9 mouse cellular contexts compared by ENCODE assay signal in the genomic region with DNA sequence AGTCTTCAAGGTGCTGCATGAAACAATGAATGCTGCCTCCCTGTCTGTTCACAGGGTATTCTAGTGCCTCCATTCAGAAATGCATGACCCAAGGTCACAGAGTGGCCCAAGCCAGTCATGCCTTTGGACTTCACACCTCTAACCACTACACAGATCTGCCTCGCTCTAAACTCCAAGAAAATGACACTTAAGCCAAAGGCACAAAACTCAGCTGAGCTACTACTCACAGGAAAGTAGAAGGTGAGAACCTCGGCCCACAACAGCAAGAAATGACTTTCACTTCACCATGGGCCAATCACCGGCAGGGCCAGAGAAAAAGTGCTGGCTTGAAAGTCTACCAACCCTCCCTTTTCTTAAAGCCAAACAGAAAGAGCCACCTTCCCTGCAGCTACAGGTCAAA. TPM values are rescaled to one million over a fixed set of nuclear protein-coding genes. Genes with fewer than 3 reads are reported as not detected.
DNase-seq lines count a peak whose midpoint lies in the region; ATAC-seq and TF ChIP-seq lines count a peak whose summit lies in the region.
"Had no signal": no experiment of that assay in that cellular context is flagged by ENCODE, and none has a peak within 500 bp of the region (broad histone marks: within the 10 kb centered on the region; RNA-seq: fewer than 3 reads in every experiment).

No protein-coding gene starts in this region.

- no peak overlapping the region for H3K9ac ChIP-seq in hindbrain, embryonic 13.5 days
- H3K9ac ChIP-seq in hindbrain, embryonic 16.5 days (ENCODE audit: low read depth, low read length): no peak overlapping the region
- no peak overlapping the region for H3K9ac ChIP-seq in ES-Bruce4 (ENCODE audit: low read depth, poor library complexity, severe bottlenecking)
- no peak overlapping the region for H3K9ac ChIP-seq in liver, embryonic 13.5 days
- H3K9ac ChIP-seq in neural tube, embryonic 15.5 days (replicated peaks): no peak overlapping the region

- no peak for TF ChIP-seq POLR2A in ES-Bruce4 (IDR thresholded peaks at IDR 0.05; ENCODE audit: insufficient read depth, low read length)

- no peak for TF ChIP-seq EP300 in ES-Bruce4 (IDR thresholded peaks at IDR 0.05; ENCODE audit: insufficient read depth, low read depth, low read length)

- no peak overlapping the region for H3K4me3 ChIP-seq in hindbrain, embryonic 13.5 days
- no peak overlapping the region for H3K4me3 ChIP-seq in hindbrain, embryonic 16.5 days (ENCODE audit: low read length)
- no peak overlapping the region for H3K4me3 ChIP-seq in ES-Bruce4 (ENCODE audit: low read depth, low read length)
- H3K4me3 ChIP-seq in liver, embryonic 13.5 days (replicated peaks): no peak overlapping the region
- no peak overlapping the region for H3K4me3 ChIP-seq in neural tube, embryonic 15.5 days (replicated peaks)

- DNase-seq in CD4-positive, CD25-positive, alpha-beta regulatory T cell, adult 2 months (ENCODE audit: low read depth, low spot score): peak; percentile 66
- no peak for DNase-seq in liver, embryonic 13.5 days
- no peak for DNase-seq in frontal cortex, adult 2 months (ENCODE audit: extremely low spot score in 1 of 2, low spot score in 1 of 2)
- DNase-seq: right cerebral cortex, postnatal 25 days; thymus, postnatal 25 days had no signal

- H3K36me3 ChIP-seq in hindbrain, embryonic 13.5 days: peaks cover 6% of the 10 kb centered on the region
- H3K36me3 ChIP-seq in hindbrain, embryonic 16.5 days (ENCODE audit: control insufficient read depth, insufficient read depth, low read length): no peaks in the 10 kb centered on the region
- peaks cover 7% of the 10 kb centered on the region for H3K36me3 ChIP-seq in ES-Bruce4 (ENCODE audit: control insufficient read depth, insufficient read depth, low read length, poor library complexity, severe bottlenecking)
- peaks cover 6% of the 10 kb centered on the region; the same call in 1 of the 2 replicates for H3K36me3 ChIP-seq in liver, embryonic 13.5 days
- peaks cover 4% of the 10 kb centered on the region; the same call in 1 of the 2 replicates for H3K36me3 ChIP-seq in neural tube, embryonic 15.5 days

- TF ChIP-seq CTCF in ES-Bruce4 (IDR thresholded peaks at IDR 0.05; ENCODE audit: low read depth, low read length): no peak

- WGBS in hindbrain, embryonic 13.5 days: 51% methylated on average over 3 of the region's 3 CpGs
- 60% methylated on average over 3 of the region's 3 CpGs for WGBS in hindbrain, embryonic 16.5 days
- WGBS in liver, embryonic 13.5 days (ENCODE audit: insufficient replicate concordance): 68% methylated on average over 3 of the region's 3 CpGs
- whole genome bisulfite sequencing in neural tube, embryonic 15.5 days: 73% methylated on average over 3 of the region's 3 CpGs

- no peaks in the 10 kb centered on the region for H3K27me3 ChIP-seq in hindbrain, embryonic 13.5 days
- H3K27me3 ChIP-seq in hindbrain, embryonic 16.5 days (replicated peaks; ENCODE audit: control insufficient read depth, insufficient read depth, low read length): no peaks in the 10 kb centered on the region
- H3K27me3 ChIP-seq in ES-Bruce4 (ENCODE audit: control insufficient read depth, insufficient read depth, low read length, poor library complexity, severe bottlenecking): no peaks in the 10 kb centered on the region
- H3K27me3 ChIP-seq in liver, embryonic 13.5 days: no peaks in the 10 kb centered on the region
- no peaks in the 10 kb centered on the region for H3K27me3 ChIP-seq in neural tube, embryonic 15.5 days (replicated peaks)

- H3K4me1 ChIP-seq in hindbrain, embryonic 13.5 days (replicated peaks): peaks cover 74% of the 10 kb centered on the region
- H3K4me1 ChIP-seq in hindbrain, embryonic 16.5 days (ENCODE audit: control insufficient read depth, insufficient read depth, low read depth, low read length): peaks cover 29% of the 10 kb centered on the region
- H3K4me1 ChIP-seq in ES-Bruce4 (ENCODE audit: control insufficient read depth, insufficient read depth, low read length): peaks cover 9% of the 10 kb centered on the region
- H3K4me1 ChIP-seq in liver, embryonic 13.5 days (replicated peaks): peaks cover 62% of the 10 kb centered on the region
- H3K4me1 ChIP-seq in neural tube, embryonic 15.5 days: peaks cover 73% of the 10 kb centered on the region

- H3K27ac ChIP-seq in hindbrain, embryonic 13.5 days: no peak overlapping the region
- no peak overlapping the region for H3K27ac ChIP-seq in hindbrain, embryonic 16.5 days (ENCODE audit: low read depth, low read length)
- H3K27ac ChIP-seq in ES-Bruce4 (ENCODE audit: insufficient read depth, low read length): peak overlapping the region; percentile 20; the same call in 1 of the 2 replicates
- peak overlapping the region; percentile 34 for H3K27ac ChIP-seq in liver, embryonic 13.5 days
- H3K27ac ChIP-seq in neural tube, embryonic 15.5 days (replicated peaks): no peak overlapping the region

- 0 out of 2 replicates have a peak overlapping the region, but pooled peaks have one; percentile 3 for H3K4me2 ChIP-seq in hindbrain, embryonic 13.5 days
- H3K4me2 ChIP-seq in hindbrain, embryonic 16.5 days (ENCODE audit: low read length): no peak overlapping the region
- no peak overlapping the region for H3K4me2 ChIP-seq in liver, embryonic 13.5 days
- H3K4me2 ChIP-seq in neural tube, embryonic 15.5 days: no peak overlapping the region

- ATAC-seq in hindbrain, embryonic 13.5 days (ENCODE audit: low FRiP score): no peak
- no peak for ATAC-seq in hindbrain, embryonic 16.5 days
- no peak for ATAC-seq in liver, embryonic 13.5 days (ENCODE audit: low read depth)
- no peak for ATAC-seq in neural tube, embryonic 15.5 days (ENCODE audit: low FRiP score)

- H3K9me3 ChIP-seq in hindbrain, embryonic 13.5 days: no peaks in the 10 kb centered on the region
- no peaks in the 10 kb centered on the region for H3K9me3 ChIP-seq in hindbrain, embryonic 16.5 days (ENCODE audit: control insufficient read depth, low read length)
- H3K9me3 ChIP-seq in ES-Bruce4 (replicated peaks; ENCODE audit: control insufficient read depth, insufficient read depth, low read length, poor library complexity, severe bottlenecking): no peaks in the 10 kb centered on the region
- no peaks in the 10 kb centered on the region for H3K9me3 ChIP-seq in liver, embryonic 13.5 days (replicated peaks)
- no peaks in the 10 kb centered on the region for H3K9me3 ChIP-seq in neural tube, embryonic 15.5 days (replicated peaks)

RNA-seq across cellular contexts. Expression of a gene that starts 14.6 kb away (rescaled TPM):
- polyA plus RNA-seq in hindbrain, embryonic 13.5 days (2015; fragmentation: Nextera tagmentation; extraction: Ambion mirVana): 10.3 and 10.4 TPM in 2 replicates
- 11.1 TPM in 2 replicates for polyA plus RNA-seq in hindbrain, embryonic 16.5 days (2015; fragmentation: Nextera tagmentation; extraction: Ambion mirVana)
- 63.5 and 67.2 TPM in 2 replicates for polyA plus RNA-seq in ES-Bruce4 (2011; ENCODE audit: insufficient read depth, insufficient read length, low read depth, missing spikeins)
- polyA plus RNA-seq in liver, embryonic 13.5 days (2015; fragmentation: Nextera tagmentation; extraction: Ambion mirVana): 2.2 and 2.4 TPM in 2 replicates
- 76.4 and 78.3 TPM in 2 replicates for polyA plus RNA-seq in frontal cortex, adult 2 months (2012; rRNA removed)
- polyA plus RNA-seq in neural tube, embryonic 15.5 days (2015; fragmentation: Nextera tagmentation; extraction: Ambion mirVana): 10.0 and 10.6 TPM in 2 replicates

RNA-seq across cellular contexts. Expression of a gene that starts 41.8 kb away (rescaled TPM):
- polyA plus RNA-seq in hindbrain, embryonic 13.5 days (2015; fragmentation: Nextera tagmentation; extraction: Ambion mirVana): 78.8 and 84.8 TPM in 2 replicates
- polyA plus RNA-seq in hindbrain, embryonic 16.5 days (2015; fragmentation: Nextera tagmentation; extraction: Ambion mirVana): 72.1 and 72.5 TPM in 2 replicates
- polyA plus RNA-seq in ES-Bruce4 (2011; ENCODE audit: insufficient read depth, insufficient read length, low read depth, missing spikeins): 22.9 and 25.2 TPM in 2 replicates
- polyA plus RNA-seq in liver, embryonic 13.5 days (2015; fragmentation: Nextera tagmentation; extraction: Ambion mirVana): 23.4 and 23.6 TPM in 2 replicates
- 41.0 and 42.9 TPM in 2 replicates for polyA plus RNA-seq in frontal cortex, adult 2 months (2012; rRNA removed)
- 69.7 and 73.1 TPM in 2 replicates for polyA plus RNA-seq in neural tube, embryonic 15.5 days (2015; fragmentation: Nextera tagmentation; extraction: Ambion mirVana)

Comparison
In these comparisons a context has a peak if more than half of its experiments do, and no peak if none do; other contexts are left out.
1. H3K27ac ChIP-seq: peak in ES-Bruce4 (single experiment) and liver, embryonic 13.5 days (single experiment); none in hindbrain, embryonic 13.5 days (single experiment), hindbrain, embryonic 16.5 days (single experiment) and neural tube, embryonic 15.5 days (single experiment).